Mouse (Mus musculus) liver, embryonic 16.5 days (tissue): ENCODE results near the gene AU021092. TPM values are rescaled to one million over a fixed set of nuclear protein-coding genes. Genes with fewer than 3 reads are reported as not detected.

Experiments
- ATAC-seq: fragments of 200-750 bp; cut with Nextera tagmentation; 2 replicates; pipeline ENCODE4 v1.8.0; 2017; ENCODE audit warnings: low read depth, mild to moderate bottlenecking, moderate number of reproducible peaks, moderate library complexity
- H3K27ac ChIP-seq: fragments of 300-500 bp; sonication (generic); 2 replicates; pipeline ENCODE4 v1.5.1; 2014; ENCODE audit warnings: mild to moderate bottlenecking, low read length
- H3K27me3 ChIP-seq: fragments of 300-500 bp; sonication (generic); 2 replicates; pipeline ENCODE4 v1.6.1; 2014; ENCODE audit warnings: low read depth, low read length, mixed read lengths; ENCODE audit not compliant: control insufficient read depth, insufficient read depth
- H3K36me3 ChIP-seq: fragments of 300-500 bp; sonication (generic); 2 replicates; pipeline ENCODE4 v1.6.1; 2014; ENCODE audit warnings: mild to moderate bottlenecking; ENCODE audit not compliant: control insufficient read depth, insufficient read depth
- H3K4me1 ChIP-seq: fragments of 300-500 bp; sonication (generic); 2 replicates; pipeline ENCODE4 v1.6.1; 2014; ENCODE audit warnings: low read depth, low read length, mixed read lengths; ENCODE audit not compliant: control insufficient read depth
- H3K4me2 ChIP-seq: fragments of 300-500 bp; sonication (generic); 2 replicates; pipeline ENCODE4 v1.6.1; 2014; ENCODE audit warnings: low read depth, low read length, mixed read lengths
- H3K4me3 ChIP-seq: fragments of 300-500 bp; sonication (generic); 2 replicates; pipeline ENCODE4 v1.5.1; 2014; ENCODE audit warnings: low read depth, mild to moderate bottlenecking, low read length
- H3K9ac ChIP-seq: fragments of 300-500 bp; sonication (generic); 2 replicates; pipeline ENCODE4 v1.6.1; 2014; ENCODE audit warnings: low read depth, low read length
- H3K9me3 ChIP-seq: fragments of 300-500 bp; sonication (generic); replicated peaks from 2 replicates; pipeline ENCODE4 v1.6.1; 2016; ENCODE audit warnings: low read length; ENCODE audit not compliant: control insufficient read depth
- WGBS: fragments of 180-500 bp; shearing (Covaris S2); extraction: QIAGEN DNeasy Blood & Tissue Kit; methylation state at CpG from one replicate; pipeline ENCODE4 v1.1.7; 2014; ENCODE audit not compliant: insufficient replicate concordance; 5-methylcytosine and 5-hydroxymethylcytosine counted together
- microRNA-seq: library from miRNA; unstranded; fragments of <30 nt; microRNA quantifications from one replicate; pipeline ENCODE4, GENCODE M21; 2016
- polyA plus RNA-seq: library from polyadenylated mRNA; unstranded; fragments of >200 nt; fragmentation: Nextera tagmentation; extraction: Ambion mirVana; gene quantifications from 2 replicates; pipeline ENCODE4 v1.2.1, GENCODE M21; 2015

Gene AU021092
- polyA plus RNA-seq, 1 experiment from 2014 or later = 0.81 TPM

GRCm38 (mm10) chr16:5168829-5169228 is 53.3 kb downstream of the AU021092 start:
- no peaks in the 10 kb centered on the region for H3K36me3 ChIP-seq
- H3K4me2 ChIP-seq = no peak overlapping the region
- H3K27me3 ChIP-seq = no peaks in the 10 kb centered on the region
- no peaks in the 10 kb centered on the region for H3K4me1 ChIP-seq
- no peak overlapping the region for H3K27ac ChIP-seq
- H3K4me3 ChIP-seq = no peak overlapping the region
- no peak for ATAC-seq
- H3K9ac ChIP-seq = no peak overlapping the region
- no peaks in the 10 kb centered on the region for H3K9me3 ChIP-seq
- WGBS = 68% methylated on average over 5 of the region's 5 CpGs

GRCm38 (mm10) chr16:5168038-5168437 is 54.1 kb downstream of the AU021092 start:
- no peaks in the 10 kb centered on the region for H3K36me3 ChIP-seq
- H3K27ac ChIP-seq = no peak overlapping the region
- no peak overlapping the region for H3K4me2 ChIP-seq
- no peaks in the 10 kb centered on the region for H3K27me3 ChIP-seq
- H3K4me3 ChIP-seq = no peak overlapping the region
- ATAC-seq = no peak
- no peaks in the 10 kb centered on the region for H3K9me3 ChIP-seq
- no peaks in the 10 kb centered on the region for H3K4me1 ChIP-seq
- H3K9ac ChIP-seq = no peak overlapping the region
- WGBS = 56% methylated on average over 2 of the region's 2 CpGs

DNA sequence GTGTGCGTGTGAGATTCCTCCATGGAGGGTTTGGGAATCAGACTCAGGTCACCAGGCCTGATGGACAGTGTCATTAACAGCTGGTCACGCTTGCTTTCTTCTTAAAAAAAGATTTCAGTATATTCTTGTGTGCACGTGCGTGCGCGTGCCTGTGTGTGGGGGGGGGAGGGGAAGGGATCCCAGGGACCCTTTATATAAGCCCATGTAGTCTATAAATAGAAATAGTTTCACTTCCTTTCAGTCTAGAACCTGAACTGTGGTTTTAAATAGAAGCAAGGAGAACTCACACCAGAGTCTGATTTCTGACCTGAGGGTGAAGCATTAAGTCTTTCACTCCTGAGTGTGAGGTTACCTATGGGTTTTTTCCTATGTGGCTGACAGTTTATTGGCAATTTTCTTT is 57.8 kb downstream of the AU021092 start:
- H3K36me3 ChIP-seq = no peaks in the 10 kb centered on the region
- H3K4me3 ChIP-seq = no peak overlapping the region
- no peak for ATAC-seq
- no peak overlapping the region for H3K9ac ChIP-seq
- no peak overlapping the region for H3K27ac ChIP-seq
- no peaks in the 10 kb centered on the region for H3K4me1 ChIP-seq
- 60% methylated on average over 6 of the region's 6 CpGs for WGBS
- H3K4me2 ChIP-seq = no peak overlapping the region
- no peaks in the 10 kb centered on the region for H3K9me3 ChIP-seq
- H3K27me3 ChIP-seq = no peaks in the 10 kb centered on the region

Small RNAs within 50 kb of the gene (microRNA-seq; reads per million reads assigned to microRNA genes)
- gene Gm23689 (not detected), gene Gm26095 (not detected), gene Mir6364 (not detected)

Other genes starting within 250 kb of the AU021092 start
- not detected in 2 replicates for gene Sept12, start 224.4 kb downstream of the AU021092 start, polyA plus RNA-seq
- 9.0 and 9.4 TPM in 2 replicates for gene Smim22, start 215.0 kb downstream of the AU021092 start, polyA plus RNA-seq
- gene Rogdi, start 208.7 kb downstream of the AU021092 start, polyA plus RNA-seq = 72.5 and 83.9 TPM in 2 replicates
- 41.9 and 45.1 TPM in 2 replicates for gene Glyr1, start 172.4 kb downstream of the AU021092 start, polyA plus RNA-seq
- gene Ubn1, start 172.2 kb downstream of the AU021092 start, polyA plus RNA-seq = 6.9 and 7.6 TPM in 2 replicates
- 0.53 and 0.65 TPM in 2 replicates for gene Ppl, start 89.9 kb downstream of the AU021092 start, polyA plus RNA-seq
- gene Sec14l5, start 75.2 kb downstream of the AU021092 start, polyA plus RNA-seq = 0.04 and 0.05 TPM in 2 replicates
- 11.7 and 12.2 TPM in 2 replicates for gene Nagpa, start 18.3 kb downstream of the AU021092 start, polyA plus RNA-seq
- gene Alg1, start 11.3 kb upstream of the AU021092 start, polyA plus RNA-seq = 11.2 and 11.8 TPM in 2 replicates
- 8.2 and 8.5 TPM in 2 replicates for gene Eef2kmt, start 33.7 kb upstream of the AU021092 start, polyA plus RNA-seq